Mouse (Mus musculus): Measurements from ENCODE around the gene Rin1. TPM values are rescaled to one million over a fixed set of nuclear protein-coding genes. Genes with fewer than 3 reads are reported as not detected.

The Rin1 gene
- polyA plus RNA-seq, 1 experiment = 2.8 TPM

DNA sequence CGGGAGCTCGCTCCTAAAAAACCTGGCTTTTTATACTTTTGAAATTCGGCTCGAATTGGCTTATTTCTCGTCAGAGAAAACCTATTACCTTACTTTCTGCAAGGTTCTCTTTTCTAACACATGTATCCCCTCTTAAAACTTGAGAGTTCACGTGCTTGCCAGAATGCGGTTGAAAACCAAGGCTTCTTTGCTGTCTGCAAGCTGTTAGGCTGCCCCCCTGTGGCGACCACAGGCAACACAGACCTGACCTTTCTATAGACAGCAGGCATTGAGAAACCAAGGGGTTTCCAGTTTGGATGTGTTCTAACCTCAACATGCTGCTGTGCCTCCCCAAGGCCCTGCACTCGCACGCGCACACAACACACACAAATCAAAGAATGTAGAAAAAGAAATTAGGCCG, 33.5 kb upstream of the Rin1 start:
- Histone ChIP-seq H3K4me3 (replicated peaks; ENCODE audit: insufficient read depth, low read depth, low read length) (no peak overlapping the region), H3K27me3 (ENCODE audit: control insufficient read depth, insufficient read depth, low read length) (no peaks in the 10 kb centered on the region), H3K4me1 (ENCODE audit: control insufficient read depth, insufficient read depth, low read length) (no peaks in the 10 kb centered on the region), H3K27ac (ENCODE audit: insufficient read depth, low read length) (no peak overlapping the region)
- peak; percentile 74 to 76 for DNase-seq
- 20% methylated on average over 12 of the region's 12 CpGs for WGBS
- TF ChIP-seq POLR2A (IDR thresholded peaks at IDR 0.05; ENCODE audit: borderline replicate concordance, insufficient read depth, low read length) (no peak), CTCF (IDR thresholded peaks at IDR 0.05; ENCODE audit: borderline replicate concordance, insufficient read depth, low read depth, low read length) (peak; percentile 78)

DNA sequence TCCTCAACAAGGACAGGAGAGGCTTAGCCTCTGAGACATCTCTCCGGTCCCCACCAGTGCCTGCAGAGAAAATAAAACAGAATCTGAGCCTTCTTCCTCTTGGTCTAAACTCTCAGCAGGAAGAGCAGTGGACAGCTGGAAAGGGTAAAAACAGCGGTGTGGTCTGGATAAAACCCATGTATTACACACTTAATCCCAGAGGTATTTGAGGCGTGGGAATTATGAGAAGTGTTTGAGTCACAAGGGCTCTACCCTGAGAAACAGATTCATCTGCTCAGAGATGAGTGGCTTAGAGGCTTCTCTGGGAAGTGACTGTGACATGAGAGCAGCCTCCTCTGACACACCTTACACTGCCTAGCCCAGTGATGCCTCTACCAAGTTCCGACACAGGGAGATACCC, 32.7 kb upstream of the Rin1 start:
- 82% methylated on average over 4 of the region's 4 CpGs for WGBS
- TF ChIP-seq CTCF (IDR thresholded peaks at IDR 0.05; ENCODE audit: borderline replicate concordance, insufficient read depth, low read depth, low read length) (no peak), POLR2A (IDR thresholded peaks at IDR 0.05; ENCODE audit: borderline replicate concordance, insufficient read depth, low read length) (no peak)

DNA sequence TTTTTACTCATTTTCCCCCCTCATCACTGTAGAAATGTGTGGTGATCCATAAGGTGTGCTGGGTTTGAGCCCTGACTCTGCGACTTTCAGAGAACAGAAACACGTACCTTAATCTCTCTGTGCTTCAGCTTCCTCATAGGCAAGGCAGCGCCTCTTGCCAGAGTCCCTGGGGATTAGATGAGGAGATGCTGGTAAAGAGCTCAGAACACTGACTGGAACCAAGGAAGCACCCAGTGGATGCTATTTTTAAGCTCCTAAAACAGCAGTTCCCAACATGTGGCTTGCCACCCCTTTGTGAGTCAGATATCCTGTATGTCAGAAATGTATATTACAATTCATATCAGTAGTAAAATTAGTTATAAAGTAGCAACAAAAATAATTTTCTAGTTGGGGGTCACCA, 32.1 kb upstream of the Rin1 start:
- no peak overlapping the region for H3K27ac ChIP-seq (ENCODE audit: insufficient read depth, low read length)
- no peak for DNase-seq
- 82% methylated on average over 3 of the region's 3 CpGs for WGBS
- H3K4me1 ChIP-seq (ENCODE audit: control insufficient read depth, insufficient read depth, low read length) = no peaks in the 10 kb centered on the region
- TF ChIP-seq POLR2A (IDR thresholded peaks at IDR 0.05; ENCODE audit: borderline replicate concordance, insufficient read depth, low read length) (no peak), CTCF (IDR thresholded peaks at IDR 0.05; ENCODE audit: borderline replicate concordance, insufficient read depth, low read depth, low read length) (no peak)
- H3K27me3 ChIP-seq (ENCODE audit: control insufficient read depth, insufficient read depth, low read length) = no peaks in the 10 kb centered on the region
- H3K4me3 ChIP-seq (replicated peaks; ENCODE audit: insufficient read depth, low read depth, low read length) = no peak overlapping the region

More for the DNA sequence above, 32.7 kb upstream of the Rin1 start:
- no peak overlapping the region for H3K4me3 ChIP-seq (replicated peaks; ENCODE audit: insufficient read depth, low read depth, low read length)
- H3K27me3 ChIP-seq (ENCODE audit: control insufficient read depth, insufficient read depth, low read length) = no peaks in the 10 kb centered on the region
- no peak overlapping the region for H3K27ac ChIP-seq (ENCODE audit: insufficient read depth, low read length)
- H3K4me1 ChIP-seq (ENCODE audit: control insufficient read depth, insufficient read depth, low read length) = no peaks in the 10 kb centered on the region
- DNase-seq = no peak

DNA sequence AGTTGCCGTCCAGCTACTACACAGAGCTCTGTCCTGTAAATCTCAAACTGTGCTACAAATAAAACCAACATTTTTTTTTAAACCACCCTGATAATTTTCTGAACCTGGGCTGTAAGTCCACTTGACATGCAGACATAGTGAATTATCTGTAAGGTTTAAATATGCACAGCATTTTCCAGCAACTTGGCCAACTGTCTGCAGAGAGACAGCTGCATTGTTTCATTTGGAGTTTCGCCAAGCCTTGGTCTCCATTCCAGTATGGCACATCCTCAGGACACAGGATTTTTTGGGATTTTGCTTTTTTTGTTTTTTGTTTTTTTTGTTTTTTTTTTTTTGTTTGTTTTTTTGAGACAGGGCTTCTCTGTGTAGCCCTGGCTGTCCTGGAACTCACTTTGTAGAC, 28.9 kb upstream of the Rin1 start:
- no peak for TF ChIP-seq CTCF (IDR thresholded peaks at IDR 0.05; ENCODE audit: borderline replicate concordance, insufficient read depth, low read depth, low read length)
- H3K27ac ChIP-seq (ENCODE audit: insufficient read depth, low read length) = no peak overlapping the region
- no peaks in the 10 kb centered on the region for H3K27me3 ChIP-seq (ENCODE audit: control insufficient read depth, insufficient read depth, low read length)
- 49% methylated on average over 2 of the region's 2 CpGs for WGBS
- no peaks in the 10 kb centered on the region for H3K4me1 ChIP-seq (ENCODE audit: control insufficient read depth, insufficient read depth, low read length)
- H3K4me3 ChIP-seq (replicated peaks; ENCODE audit: insufficient read depth, low read depth, low read length) = no peak overlapping the region
- no peak for DNase-seq

DNA sequence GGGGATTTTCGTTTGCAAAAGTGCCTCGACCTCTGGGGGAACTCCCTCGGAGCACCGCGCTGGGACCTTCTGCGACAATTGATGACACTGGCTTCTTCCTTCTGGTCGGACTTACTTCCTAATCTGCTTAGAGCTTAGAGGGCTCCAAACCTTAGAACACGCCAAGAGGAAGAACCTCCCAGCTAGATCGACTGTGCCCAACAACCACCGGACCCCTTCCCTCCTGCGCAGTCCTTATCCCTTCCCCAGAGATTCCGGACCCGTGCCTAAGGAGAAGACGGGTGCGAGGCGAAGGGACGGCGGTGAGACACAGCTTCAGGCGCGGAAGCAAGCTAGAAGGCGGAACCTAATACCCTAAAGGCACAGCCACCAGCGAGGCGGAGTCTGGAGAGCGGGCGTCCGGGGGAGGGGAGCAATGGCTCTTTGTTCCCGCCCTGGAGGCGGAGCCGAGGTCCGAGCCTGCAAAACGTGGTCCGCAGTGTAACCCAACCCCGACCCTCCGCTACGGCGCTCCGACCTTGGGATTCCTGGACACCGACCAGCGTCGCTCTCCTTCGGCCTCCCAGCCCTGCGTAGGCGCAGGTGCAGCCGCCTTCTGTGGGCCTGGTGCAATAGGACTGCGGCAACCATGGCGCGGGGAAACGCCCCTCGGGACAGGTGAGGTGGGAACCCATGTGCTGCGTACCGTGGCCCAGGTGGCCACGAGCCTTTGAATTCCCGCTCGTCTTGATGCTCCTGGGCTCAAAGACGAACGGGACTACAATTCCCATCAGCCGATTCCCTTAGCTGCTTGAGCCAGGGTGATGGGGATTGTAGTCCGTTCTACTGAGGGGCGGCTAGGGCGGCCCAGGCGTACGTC, 26.4 kb upstream of the Rin1 start, which contains the start of gene Slc29a2:
Gene Slc29a2, plus strand, starts transcription at position 240 of the 859 bp plus-strand sequence.
- Histone ChIP-seq H3K4me1 (ENCODE audit: control insufficient read depth, insufficient read depth, low read length) (no peaks in the 10 kb centered on the region), H3K27ac (ENCODE audit: insufficient read depth, low read length) (peak within 1 kb of the TSS; percentile 32), H3K4me3 (replicated peaks; ENCODE audit: insufficient read depth, low read depth, low read length) (peak within 1 kb of the TSS; percentile 81), H3K27me3 (ENCODE audit: control insufficient read depth, insufficient read depth, low read length) (no peaks in the 10 kb centered on the region)
- TF ChIP-seq POLR2A (IDR thresholded peaks at IDR 0.05; ENCODE audit: borderline replicate concordance, insufficient read depth, low read length) (peak; percentile 84), CTCF (IDR thresholded peaks at IDR 0.05; ENCODE audit: borderline replicate concordance, insufficient read depth, low read depth, low read length) (no peak)
- DNase-seq = peak; percentile 93 to 94
- WGBS = under 1% methylated on average over 62 of the region's 62 CpGs

DNA sequence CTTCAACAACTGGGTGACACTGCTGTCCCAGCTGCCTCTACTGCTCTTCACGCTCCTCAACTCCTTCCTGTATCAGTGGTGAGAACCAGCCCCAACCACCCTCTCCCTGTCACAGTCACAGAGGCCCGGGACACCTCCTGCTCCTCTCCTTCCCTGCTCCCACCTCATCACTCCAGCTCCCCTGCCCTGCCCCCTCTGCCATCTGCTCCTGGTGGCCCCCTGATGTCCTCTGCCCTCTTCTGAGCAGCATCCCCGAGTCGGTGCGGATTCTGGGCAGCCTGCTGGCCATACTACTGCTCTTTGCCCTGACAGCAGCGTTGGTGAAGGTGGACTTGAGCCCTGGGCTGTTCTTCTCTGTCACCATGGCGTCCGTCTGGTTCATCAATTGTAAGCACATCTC, 24.2 kb upstream of the Rin1 start:
- 36% methylated on average over 8 of the region's 8 CpGs for WGBS
- no peak overlapping the region for H3K4me3 ChIP-seq (replicated peaks; ENCODE audit: insufficient read depth, low read depth, low read length)
- no peak overlapping the region for H3K27ac ChIP-seq (ENCODE audit: insufficient read depth, low read length)
- DNase-seq = no peak
- no peaks in the 10 kb centered on the region for H3K4me1 ChIP-seq (ENCODE audit: control insufficient read depth, insufficient read depth, low read length)
- H3K27me3 ChIP-seq (ENCODE audit: control insufficient read depth, insufficient read depth, low read length) = no peaks in the 10 kb centered on the region
- TF ChIP-seq POLR2A (IDR thresholded peaks at IDR 0.05; ENCODE audit: borderline replicate concordance, insufficient read depth, low read length) (no peak), CTCF (IDR thresholded peaks at IDR 0.05; ENCODE audit: borderline replicate concordance, insufficient read depth, low read depth, low read length) (no peak)

DNA sequence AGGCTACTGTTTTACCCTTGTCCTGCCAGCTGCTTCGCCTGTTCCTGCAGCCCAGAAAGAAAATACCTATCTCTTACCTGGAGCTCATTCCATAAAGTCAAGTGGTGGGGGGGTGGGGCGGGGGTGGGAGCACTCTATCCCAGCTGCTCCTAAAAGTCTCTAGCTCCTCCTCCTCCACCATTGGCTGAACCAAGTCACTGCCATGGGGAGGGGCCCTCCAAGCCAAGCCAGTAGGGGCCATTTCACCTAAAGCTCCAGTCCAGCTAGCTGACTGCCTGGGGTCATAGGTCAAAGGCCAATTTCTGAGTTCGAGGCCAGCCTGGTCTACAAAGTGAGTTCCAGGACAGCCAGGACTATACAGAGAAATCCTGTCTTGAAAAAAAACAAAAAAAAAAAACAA, 17.6 kb upstream of the Rin1 start:
- H3K27ac ChIP-seq (ENCODE audit: insufficient read depth, low read length) = no peak overlapping the region

DNA sequence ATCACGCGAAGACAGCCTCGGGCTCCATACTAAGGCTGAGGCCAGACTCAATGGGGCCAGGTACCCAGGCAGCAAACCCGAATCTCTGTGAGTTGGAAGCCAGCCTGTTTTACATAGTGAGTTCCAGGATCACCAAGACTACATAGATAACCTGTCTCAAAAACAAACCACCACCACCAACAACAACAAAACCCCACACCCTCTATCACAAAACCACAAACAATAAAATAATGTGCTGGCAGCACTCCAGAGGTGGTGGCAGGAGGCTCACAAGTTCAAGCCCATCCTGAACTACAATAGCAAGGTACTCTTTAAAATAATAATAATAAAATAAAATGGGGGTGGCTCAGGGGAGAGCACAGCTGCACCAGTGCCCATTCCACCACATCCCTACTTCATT, 13.7 kb upstream of the Rin1 start:
- no peak overlapping the region for H3K27ac ChIP-seq (ENCODE audit: insufficient read depth, low read length)
- 77% methylated on average over 4 of the region's 4 CpGs for WGBS
- H3K4me1 ChIP-seq (ENCODE audit: control insufficient read depth, insufficient read depth, low read length) = no peaks in the 10 kb centered on the region
- H3K27me3 ChIP-seq (ENCODE audit: control insufficient read depth, insufficient read depth, low read length) = no peaks in the 10 kb centered on the region
- H3K4me3 ChIP-seq (replicated peaks; ENCODE audit: insufficient read depth, low read depth, low read length) = no peak overlapping the region
- DNase-seq = no peak
- no peak for TF ChIP-seq CTCF (IDR thresholded peaks at IDR 0.05; ENCODE audit: borderline replicate concordance, insufficient read depth, low read depth, low read length)
- no peak for TF ChIP-seq POLR2A (IDR thresholded peaks at IDR 0.05; ENCODE audit: borderline replicate concordance, insufficient read depth, low read length)

More for the DNA sequence above, 17.6 kb upstream of the Rin1 start:
- H3K4me3 ChIP-seq (replicated peaks; ENCODE audit: insufficient read depth, low read depth, low read length) = no peak overlapping the region
- no peaks in the 10 kb centered on the region for H3K4me1 ChIP-seq (ENCODE audit: control insufficient read depth, insufficient read depth, low read length)
- 80% methylated on average over 3 of the region's 3 CpGs for WGBS
- TF ChIP-seq CTCF (IDR thresholded peaks at IDR 0.05; ENCODE audit: borderline replicate concordance, insufficient read depth, low read depth, low read length) (no peak), POLR2A (IDR thresholded peaks at IDR 0.05; ENCODE audit: borderline replicate concordance, insufficient read depth, low read length) (no peak)
- DNase-seq = no peak
- no peaks in the 10 kb centered on the region for H3K27me3 ChIP-seq (ENCODE audit: control insufficient read depth, insufficient read depth, low read length)
